Mouse (Mus musculus) midbrain, embryonic 13.5 days (tissue): ENCODE measurements at regions not wholly inside any gene's neighbourhood (a gene's known extent, or its start where the extent isn't known, plus 50 kb on each side); places are given as distances from the start of the nearest gene placed in this dataset.
"Not testable (repeated sequence)": the region's sequence is repeated elsewhere in the genome, so short reads cannot be mapped to it uniquely, and the experiment has no call there.

Experiments
- ATAC-seq: fragments of 200-750 bp; cut with Nextera tagmentation; 2 replicates; pipeline ENCODE4 v1.8.0; 2017; ENCODE audit warnings: mild to moderate bottlenecking, moderate TSS enrichment, moderate library complexity
- H3K27ac ChIP-seq: fragments of 300-500 bp; sonication (generic); 2 replicates; pipeline ENCODE4 v1.5.1; 2015; ENCODE audit warnings: inconsistent platforms, mild to moderate bottlenecking, moderate library complexity
- H3K27me3 ChIP-seq: fragments of 300-500 bp; sonication (generic); 2 replicates; pipeline ENCODE4 v1.6.1; 2015; ENCODE audit warnings: mild to moderate bottlenecking, inconsistent platforms
- H3K36me3 ChIP-seq: fragments of 300-500 bp; sonication (generic); 2 replicates; pipeline ENCODE4 v1.6.1; 2015; ENCODE audit warnings: mild to moderate bottlenecking, inconsistent platforms
- H3K4me1 ChIP-seq: fragments of 300-500 bp; sonication (generic); replicated peaks from 2 replicates; pipeline ENCODE4 v1.6.1; 2015; ENCODE audit warnings: inconsistent platforms
- H3K4me2 ChIP-seq: fragments of 300-500 bp; sonication (generic); replicated peaks from 2 replicates; pipeline ENCODE4 v1.6.1; 2015; ENCODE audit warnings: moderate library complexity, mild to moderate bottlenecking, inconsistent platforms
- H3K4me3 ChIP-seq: fragments of 300-500 bp; sonication (generic); replicated peaks from 2 replicates; pipeline ENCODE4 v1.5.1; 2015; ENCODE audit warnings: mild to moderate bottlenecking, inconsistent platforms
- H3K9ac ChIP-seq: fragments of 300-500 bp; sonication (generic); replicated peaks from 2 replicates; pipeline ENCODE4 v1.6.1; 2015; ENCODE audit warnings: mild to moderate bottlenecking, inconsistent platforms
- H3K9me3 ChIP-seq: fragments of 300-500 bp; sonication (generic); 2 replicates; pipeline ENCODE4 v1.6.1; 2016; ENCODE audit warnings: mild to moderate bottlenecking, inconsistent platforms
- WGBS: fragments of 180-500 bp; shearing (Covaris S2); methylation state at CpG from one replicate; pipeline ENCODE4 v1.1.7; 2015; 5-methylcytosine and 5-hydroxymethylcytosine counted together

GRCm38 (mm10) chr4:69677315-69677714 is 723.1 kb upstream of the Brinp1 start:
- Histone ChIP-seq H3K36me3 (no peaks in the 10 kb centered on the region), H3K4me2 (no peak overlapping the region), H3K9me3 (no peaks in the 10 kb centered on the region), H3K27ac (no peak overlapping the region), H3K9ac (no peak overlapping the region), H3K4me3 (no peak overlapping the region), H3K4me1 (no peaks in the 10 kb centered on the region), H3K27me3 (no peaks in the 10 kb centered on the region)
- WGBS, result 84% methylated on average over 2 of the region's 2 CpGs
- ATAC-seq, result no peak

- ATAC-seq, result no peak
- no peak overlapping the region for H3K9ac ChIP-seq
- H3K9me3 ChIP-seq, result no peaks in the 10 kb centered on the region
- H3K4me1 ChIP-seq, result no peaks in the 10 kb centered on the region
- no peak overlapping the region for H3K4me3 ChIP-seq
- H3K36me3 ChIP-seq, result no peaks in the 10 kb centered on the region
- H3K4me2 ChIP-seq, result no peak overlapping the region
- no peak overlapping the region for H3K27ac ChIP-seq
- H3K27me3 ChIP-seq, result no peaks in the 10 kb centered on the region
Observed at GRCm38 (mm10) chr4:69673456-69673855, 719.3 kb upstream of the Brinp1 start.

- no peak overlapping the region for H3K4me3 ChIP-seq
- H3K36me3 ChIP-seq, result no peaks in the 10 kb centered on the region
- no peak overlapping the region for H3K27ac ChIP-seq
- 44% methylated on average over 2 of the region's 2 CpGs for WGBS
- H3K4me2 ChIP-seq, result no peak overlapping the region
- no peaks in the 10 kb centered on the region for H3K9me3 ChIP-seq
- no peak for ATAC-seq
- 0 out of 2 replicates have a peak, but pooled peaks cover 4% of the 10 kb centered on the region for H3K4me1 ChIP-seq
- no peak overlapping the region for H3K9ac ChIP-seq
- H3K27me3 ChIP-seq, result no peaks in the 10 kb centered on the region
Observed at GRCm38 (mm10) chr4:69628908-69629307, 674.7 kb upstream of the Brinp1 start.

DNA sequence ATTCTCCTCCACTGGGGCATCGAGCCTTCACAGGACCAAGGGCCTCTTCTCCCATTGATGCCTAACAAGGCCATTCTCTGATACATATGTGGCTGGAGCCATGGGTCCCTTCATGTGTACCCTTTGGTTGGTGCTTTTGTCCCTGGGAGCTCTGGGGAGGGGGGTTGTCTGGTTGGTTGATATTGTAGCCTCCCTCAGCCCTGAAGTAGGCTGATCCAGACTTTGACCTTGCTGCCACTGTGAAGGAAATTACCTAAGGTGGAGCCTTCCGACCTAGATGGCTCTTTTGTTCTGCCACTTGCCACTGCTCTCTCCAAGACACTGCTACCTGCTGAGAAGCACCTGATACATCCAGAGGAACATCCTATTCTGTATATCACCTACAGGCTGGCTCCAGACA is 672.2 kb upstream of the Brinp1 start:
- not testable (repeated sequence) for H3K4me3 ChIP-seq, H3K36me3 ChIP-seq, H3K4me1 ChIP-seq, H3K27ac ChIP-seq, H3K4me2 ChIP-seq, ATAC-seq, H3K9me3 ChIP-seq, H3K27me3 ChIP-seq, H3K9ac ChIP-seq
- 71% methylated on average over 2 of the region's 2 CpGs for WGBS

DNA sequence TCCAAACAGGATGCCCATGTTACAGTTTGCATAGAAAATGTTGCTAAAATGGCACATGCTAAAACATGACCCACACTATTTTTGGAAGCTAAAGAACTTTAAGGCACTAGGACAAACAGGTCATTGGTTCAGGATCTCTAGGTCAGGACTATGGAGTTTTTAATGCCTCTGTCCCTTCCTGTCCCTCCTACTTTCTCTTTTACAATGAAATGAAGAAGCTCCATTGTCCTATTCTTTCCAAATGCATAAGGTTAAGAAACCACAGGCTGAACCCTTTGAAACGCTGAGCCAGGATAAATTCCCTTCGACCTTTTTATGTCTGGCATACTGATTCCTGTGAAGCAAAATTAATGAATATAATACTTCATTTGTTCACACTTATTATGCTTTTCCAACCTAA is 671.6 kb upstream of the Brinp1 start:
- 61% methylated on average over 2 of the region's 2 CpGs for WGBS
- Histone ChIP-seq H3K27me3 (no peaks in the 10 kb centered on the region), H3K36me3 (no peaks in the 10 kb centered on the region), H3K9me3 (no peaks in the 10 kb centered on the region), H3K9ac (no peak overlapping the region), H3K4me2 (no peak overlapping the region), H3K4me1 (0 out of 2 replicates have a peak, but pooled peaks cover 4% of the 10 kb centered on the region), H3K4me3 (no peak overlapping the region), H3K27ac (no peak overlapping the region)
- no peak for ATAC-seq

- H3K4me1 ChIP-seq, result no peaks in the 10 kb centered on the region
- WGBS, result 98% methylated on average over 2 of the region's 2 CpGs
Observed at GRCm38 (mm10) chr4:69621058-69621609, 666.9 kb upstream of the Brinp1 start.

DNA sequence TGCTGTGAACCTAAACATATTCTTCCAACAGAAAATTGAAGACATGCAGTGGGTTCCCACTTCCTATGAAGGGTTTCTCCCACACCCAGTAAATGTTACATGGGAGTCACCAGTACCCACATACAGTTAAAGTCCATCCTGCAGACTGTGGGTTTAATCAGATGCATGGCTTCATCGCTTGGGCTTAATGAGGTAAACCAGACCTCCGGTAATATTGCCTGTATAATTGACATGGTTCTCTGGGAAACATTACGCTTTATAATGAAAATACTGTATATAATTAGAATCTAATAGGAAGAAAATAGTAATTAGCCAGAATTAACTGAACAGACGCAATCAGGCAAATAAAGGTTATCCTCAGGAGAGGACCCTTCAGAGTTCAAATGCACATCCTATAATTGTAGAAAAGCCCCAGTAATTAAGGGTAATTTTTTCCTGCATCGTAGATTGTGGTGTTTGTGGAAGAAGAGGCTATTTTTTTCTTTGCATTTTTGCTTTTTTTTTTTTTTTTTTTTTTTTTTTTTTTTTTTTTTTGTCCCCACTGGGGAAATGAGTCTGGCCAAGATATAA is 664.0 kb upstream of the Brinp1 start:
- no peaks in the 10 kb centered on the region for H3K36me3 ChIP-seq
- ATAC-seq, result no peak

More at GRCm38 (mm10) chr4:69621058-69621609, 666.9 kb upstream of the Brinp1 start:
- Histone ChIP-seq H3K4me3 (no peak overlapping the region), H3K27me3 (no peaks in the 10 kb centered on the region), H3K4me2 (no peak overlapping the region), H3K9ac (no peak overlapping the region), H3K27ac (no peak overlapping the region), H3K36me3 (no peaks in the 10 kb centered on the region), H3K9me3 (no peaks in the 10 kb centered on the region)
- ATAC-seq, result no peak

DNA sequence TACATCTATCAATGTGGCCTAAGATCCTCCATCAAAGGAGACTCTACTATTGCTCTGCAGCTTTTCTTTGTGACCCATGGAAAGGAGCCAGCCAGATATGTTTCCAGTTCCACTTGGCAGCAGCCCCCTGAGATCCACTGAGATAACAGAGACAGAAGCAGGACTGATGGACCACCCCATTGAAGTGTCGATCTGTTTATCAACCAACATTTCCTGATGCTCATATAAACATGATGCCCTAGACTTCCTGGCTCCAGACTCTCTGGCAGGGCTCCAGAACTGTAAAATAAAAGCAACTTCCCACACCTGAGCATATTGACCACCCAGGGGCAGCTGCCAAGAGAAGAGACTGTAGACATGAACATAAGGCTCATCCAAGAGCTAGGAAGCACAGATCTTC is 660.7 kb upstream of the Brinp1 start:
- H3K4me1 ChIP-seq, result no peaks in the 10 kb centered on the region

More for the DNA sequence above, 664.0 kb upstream of the Brinp1 start:
- no peaks in the 10 kb centered on the region for H3K9me3 ChIP-seq
- H3K4me1 ChIP-seq, result no peaks in the 10 kb centered on the region
- no peak overlapping the region for H3K4me2 ChIP-seq
- peaks cover 6% of the 10 kb centered on the region; the same call in 1 of the 2 replicates for H3K27me3 ChIP-seq
- no peak overlapping the region for H3K4me3 ChIP-seq
- 74% methylated on average over 5 of the region's 5 CpGs for WGBS
- no peak overlapping the region for H3K27ac ChIP-seq
- no peak overlapping the region for H3K9ac ChIP-seq

GRCm38 (mm10) chr4:69611681-69612300 is 657.6 kb upstream of the Brinp1 start:
- Histone ChIP-seq H3K4me2 (no peak overlapping the region), H3K27ac (no peak overlapping the region), H3K27me3 (peaks cover 6% of the 10 kb centered on the region; the same call in 1 of the 2 replicates), H3K4me3 (no peak overlapping the region), H3K4me1 (no peaks in the 10 kb centered on the region), H3K9me3 (no peaks in the 10 kb centered on the region), H3K36me3 (no peaks in the 10 kb centered on the region), H3K9ac (no peak overlapping the region)
- 82% methylated on average over 5 of the region's 5 CpGs for WGBS
- ATAC-seq, result no peak

More for the DNA sequence above, 660.7 kb upstream of the Brinp1 start:
- H3K9ac ChIP-seq, result no peak overlapping the region
- no peaks in the 10 kb centered on the region for H3K9me3 ChIP-seq
- H3K36me3 ChIP-seq, result no peaks in the 10 kb centered on the region
- H3K4me3 ChIP-seq, result no peak overlapping the region
- H3K4me2 ChIP-seq, result no peak overlapping the region
- no peak overlapping the region for H3K27ac ChIP-seq
- 94% methylated on average over 1 of the region's 1 CpGs for WGBS
- no peak for ATAC-seq
- peaks cover 6% of the 10 kb centered on the region; the same call in 1 of the 2 replicates for H3K27me3 ChIP-seq

- ATAC-seq, result no peak
- Histone ChIP-seq H3K4me1 (no peaks in the 10 kb centered on the region), H3K27ac (no peak overlapping the region), H3K9me3 (no peaks in the 10 kb centered on the region), H3K4me3 (no peak overlapping the region), H3K36me3 (no peaks in the 10 kb centered on the region), H3K4me2 (no peak overlapping the region), H3K27me3 (no peaks in the 10 kb centered on the region), H3K9ac (no peak overlapping the region)
- 94% methylated on average over 1 of the region's 1 CpGs for WGBS
Observed at GRCm38 (mm10) chr4:69608885-69609284, 654.7 kb upstream of the Brinp1 start.

DNA sequence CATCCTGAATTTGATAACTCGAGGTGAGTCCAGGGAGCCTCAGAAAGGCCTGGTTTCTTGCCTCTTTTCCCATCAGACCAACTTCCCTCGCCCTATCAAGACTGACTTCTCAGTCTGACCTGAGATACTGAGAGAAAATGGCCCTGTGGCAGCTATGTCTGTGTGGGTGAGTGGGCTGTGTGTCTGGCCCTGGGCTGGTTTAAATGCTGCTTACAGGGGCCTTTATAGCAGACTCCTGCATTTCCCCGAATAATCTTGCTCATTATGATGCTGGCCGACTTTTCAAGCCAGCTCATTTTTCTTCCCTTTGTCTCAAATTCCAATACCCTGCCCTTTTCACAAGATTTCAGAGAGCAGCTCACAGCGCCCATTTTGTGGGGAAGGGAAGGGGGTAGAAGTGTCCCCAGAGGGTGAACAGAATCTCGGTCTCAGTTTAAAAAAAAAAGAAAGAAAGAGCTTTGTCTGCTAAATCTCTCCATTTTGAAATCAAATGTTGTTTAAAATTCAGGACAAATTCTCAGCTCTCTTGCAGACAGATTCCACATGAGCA is 642.9 kb upstream of the Brinp1 start:
- Histone ChIP-seq H3K27ac (0 out of 2 replicates have a peak overlapping the region, but pooled peaks have one; percentile 25), H3K4me1 (peaks cover 13% of the 10 kb centered on the region; the same call in 1 of the 2 replicates), H3K27me3 (no peaks in the 10 kb centered on the region), H3K4me2 (no peak overlapping the region), H3K36me3 (no peaks in the 10 kb centered on the region), H3K9me3 (no peaks in the 10 kb centered on the region), H3K4me3 (no peak overlapping the region), H3K9ac (no peak overlapping the region)
- WGBS, result 26% methylated on average over 6 of the region's 6 CpGs
- peak; percentile 71 for ATAC-seq

DNA sequence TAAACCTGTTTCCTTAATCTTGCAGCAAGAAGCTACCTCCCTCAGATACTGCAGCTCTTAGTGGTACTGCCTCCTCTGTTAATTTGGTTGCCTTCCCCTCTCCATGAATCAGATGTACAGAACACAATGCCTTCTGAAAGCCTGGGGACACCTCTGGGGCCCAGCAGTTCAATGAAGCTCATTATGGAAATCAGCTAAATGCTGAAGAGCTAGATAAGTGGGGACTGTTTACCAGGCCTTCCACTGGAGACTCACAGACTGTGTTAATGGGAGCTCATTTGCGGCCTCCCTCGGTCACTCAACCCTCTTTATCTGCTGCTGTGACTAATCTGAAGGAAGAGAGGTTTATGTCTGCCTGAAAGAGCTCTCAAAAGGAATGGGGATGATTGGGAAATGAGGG is 639.8 kb upstream of the Brinp1 start:
- no peak overlapping the region for H3K4me3 ChIP-seq
- H3K9ac ChIP-seq, result no peak overlapping the region
- H3K27me3 ChIP-seq, result no peaks in the 10 kb centered on the region
- H3K9me3 ChIP-seq, result no peaks in the 10 kb centered on the region
- WGBS, result 24% methylated on average over 2 of the region's 2 CpGs
- H3K4me2 ChIP-seq, result no peak overlapping the region
- no peaks in the 10 kb centered on the region for H3K36me3 ChIP-seq
- ATAC-seq, result peak; percentile 79
- H3K27ac ChIP-seq, result no peak overlapping the region
- peaks cover 13% of the 10 kb centered on the region; the same call in 1 of the 2 replicates for H3K4me1 ChIP-seq
